Mouse (Mus musculus): ENCODE measurements around the gene Inpp5f.
"Not testable (repeated sequence)": the region's sequence is repeated elsewhere in the genome, so short reads cannot be mapped to it uniquely, and the experiment has no call there.

The Inpp5f gene

GRCm38 (mm10) chr7:128610897-128611798 is at the start of gene Inpp5f:
Inpp5f (plus strand) TSS chr7:128611328.
- in situ Hi-C loops (cut with MboI; ENCODE audit: unreplicated experiment in 2 of 2): no loop called here

- in situ Hi-C loops (cut with MboI; ENCODE audit: unreplicated experiment in 2 of 2): loop anchor here in 1 of 2 experiments (10.0 kb wide), 2 partner anchors 121 to 199 kb away; no protein-coding TSS in a partner anchor
These were observed 47.8 kb upstream of the Inpp5f start for GRCm38 (mm10) chr7:128563373-128563772.

GRCm38 (mm10) chr7:128566311-128566710 is 44.8 kb upstream of the Inpp5f start:
- in situ Hi-C loops (cut with MboI; ENCODE audit: unreplicated experiment in 2 of 2): loop anchor here (5.0 to 10.0 kb wide), 3 partner anchors 118 to 202 kb away; no protein-coding TSS in a partner anchor

GRCm38 (mm10) chr7:128567561-128568244 is 43.4 kb upstream of the Inpp5f start:
- in situ Hi-C loops (cut with MboI; ENCODE audit: unreplicated experiment in 2 of 2): loop anchor here (5.0 to 10.0 kb wide), 3 partner anchors 117 to 203 kb away; no protein-coding TSS in a partner anchor

GRCm38 (mm10) chr7:128569429-128569828 is 41.7 kb upstream of the Inpp5f start:
- in situ Hi-C loops (cut with MboI; ENCODE audit: unreplicated experiment in 2 of 2): loop anchor here (5.0 to 10.0 kb wide), 3 partner anchors 115 to 205 kb away; no protein-coding TSS in a partner anchor

- in situ Hi-C loops (cut with MboI; ENCODE audit: unreplicated experiment in 2 of 2): loop anchor here (5.0 to 10.0 kb wide), 3 partner anchors 115 to 205 kb away; no protein-coding TSS in a partner anchor
These were observed 41.0 kb upstream of the Inpp5f start for GRCm38 (mm10) chr7:128569987-128570656.

- in situ Hi-C loops (cut with MboI; ENCODE audit: unreplicated experiment in 2 of 2): not testable (repeated sequence)
These were observed 40.5 kb upstream of the Inpp5f start for GRCm38 (mm10) chr7:128570657-128571056.

GRCm38 (mm10) chr7:128572030-128572429 is 39.1 kb upstream of the Inpp5f start:
- in situ Hi-C loops (cut with MboI; ENCODE audit: unreplicated experiment in 2 of 2): no loop called here

- in situ Hi-C loops (cut with MboI; ENCODE audit: unreplicated experiment in 2 of 2): no loop called here
These were observed 35.9 kb upstream of the Inpp5f start for GRCm38 (mm10) chr7:128575211-128575610.

GRCm38 (mm10) chr7:128575794-128576193 is 35.3 kb upstream of the Inpp5f start:
- in situ Hi-C loops (cut with MboI; ENCODE audit: unreplicated experiment in 2 of 2): no loop called here

GRCm38 (mm10) chr7:128577607-128578006 is 33.5 kb upstream of the Inpp5f start:
- in situ Hi-C loops (cut with MboI; ENCODE audit: unreplicated experiment in 2 of 2): no loop called here

GRCm38 (mm10) chr7:128578199-128578945 is 32.8 kb upstream of the Inpp5f start:
- in situ Hi-C loops (cut with MboI; ENCODE audit: unreplicated experiment in 2 of 2): no loop called here

GRCm38 (mm10) chr7:128579381-128579780 is 31.7 kb upstream of the Inpp5f start:
- in situ Hi-C loops (cut with MboI; ENCODE audit: unreplicated experiment in 2 of 2): no loop called here

GRCm38 (mm10) chr7:128580318-128580717 is 30.8 kb upstream of the Inpp5f start:
- in situ Hi-C loops (cut with MboI; ENCODE audit: unreplicated experiment in 2 of 2): no loop called here

- in situ Hi-C loops (cut with MboI; ENCODE audit: unreplicated experiment in 2 of 2): no loop called here
These were observed 29.2 kb upstream of the Inpp5f start for GRCm38 (mm10) chr7:128581864-128582484.

- in situ Hi-C loops (cut with MboI; ENCODE audit: unreplicated experiment in 2 of 2): no loop called here
These were observed 27.7 kb upstream of the Inpp5f start for GRCm38 (mm10) chr7:128583213-128583948.

GRCm38 (mm10) chr7:128587334-128587933 is 23.7 kb upstream of the Inpp5f start:
- in situ Hi-C loops (cut with MboI; ENCODE audit: unreplicated experiment in 2 of 2): loop anchor here in 1 of 2 experiments (5.0 kb wide), 1 partner anchor 225 kb away; no protein-coding TSS in a partner anchor

- in situ Hi-C loops (cut with MboI; ENCODE audit: unreplicated experiment in 2 of 2): no loop called here
These were observed 19.6 kb upstream of the Inpp5f start for GRCm38 (mm10) chr7:128591345-128592084.
